Mouse (Mus musculus) liver, embryonic 14.5 days (tissue): ENCODE data around the gene Ksr2. TPM values are rescaled to one million over a fixed set of nuclear protein-coding genes. Genes with fewer than 3 reads are reported as not detected.

Experiments used
- ATAC-seq: fragments of 200-750 bp; cut with Nextera tagmentation; 2 replicates; pipeline ENCODE4 v1.8.0; 2017; ENCODE audit warnings: moderate number of reproducible peaks, mild to moderate bottlenecking, moderate library complexity; ENCODE audit not compliant: insufficient read depth
- DNase-seq, 3 experiments: peaks; one replicate each; pipeline ENCODE4 v3.0.0-alpha.2; 2012 to 2013; ENCODE audit warnings: low read depth in 3 of 3, low spot score in 3 of 3
- H3K27ac ChIP-seq: fragments of 300-500 bp; sonication (generic); 2 replicates; pipeline ENCODE4 v1.5.1; 2014; ENCODE audit warnings: moderate library complexity, mild to moderate bottlenecking, control low read depth, inconsistent platforms
- H3K27me3 ChIP-seq: fragments of 300-500 bp; sonication (generic); 2 replicates; pipeline ENCODE4 v1.6.1; 2014; ENCODE audit warnings: mild to moderate bottlenecking, low read length, moderate library complexity; ENCODE audit not compliant: control insufficient read depth, insufficient read depth
- H3K36me3 ChIP-seq: fragments of 300-500 bp; sonication (generic); replicated peaks from 2 replicates; pipeline ENCODE4 v1.6.1; 2014; ENCODE audit warnings: low read depth; ENCODE audit not compliant: control insufficient read depth, insufficient read depth
- H3K4me1 ChIP-seq, 2 experiments: fragments of 200-500 bp in 1 of 2; fragments of 300-500 bp in 1 of 2; sonication (generic) in 1 of 2; replicated peaks; 2 replicates each; pipeline ENCODE4 v1.6.1; 2012 to 2014; ENCODE audit warnings: antibody characterized with exemption in 1 of 2, inconsistent platforms in 1 of 2, low read length in 1 of 2; ENCODE audit not compliant: control insufficient read depth in 2 of 2, insufficient read depth in 2 of 2
- H3K4me2 ChIP-seq: fragments of 300-500 bp; sonication (generic); 2 replicates; pipeline ENCODE4 v1.6.1; 2014; ENCODE audit warnings: low read depth, mild to moderate bottlenecking, control low read depth, moderate library complexity
- H3K4me3 ChIP-seq, 2 experiments: fragments of 200-500 bp in 1 of 2; fragments of 300-500 bp in 1 of 2; sonication (generic) in 1 of 2; 2 replicates each; pipeline ENCODE4 v1.5.1; 2012 to 2014; ENCODE audit warnings: low read depth in 2 of 2, low read length in 2 of 2, mild to moderate bottlenecking in 2 of 2, control low read depth in 1 of 2, inconsistent platforms in 1 of 2, moderate library complexity in 1 of 2; ENCODE audit not compliant: insufficient read depth in 1 of 2
- H3K9ac ChIP-seq: fragments of 300-500 bp; sonication (generic); replicated peaks from 2 replicates; pipeline ENCODE4 v1.6.1; 2014; ENCODE audit warnings: mild to moderate bottlenecking, control low read depth, moderate library complexity
- H3K9me3 ChIP-seq: fragments of 300-500 bp; sonication (generic); 2 replicates; pipeline ENCODE4 v1.6.1; 2016; ENCODE audit warnings: low read length, mixed read lengths; ENCODE audit not compliant: control insufficient read depth
- CTCF ChIP-seq: IDR thresholded peaks from 2 replicates; pipeline ENCODE4 v1.5.1; 2016; ENCODE audit warnings: antibody characterized with exemption, low read depth, control low read depth
- EP300 ChIP-seq: IDR thresholded peaks from 2 replicates; pipeline ENCODE4 v1.6.1; 2016; ENCODE audit warnings: antibody characterized with exemption, low read depth
- WGBS: fragments of 180-500 bp; shearing (Covaris S2); extraction: QIAGEN DNeasy Blood & Tissue Kit; methylation state at CpG from one replicate; pipeline ENCODE4 v1.1.7; 2014; ENCODE audit not compliant: insufficient replicate concordance; 5-methylcytosine and 5-hydroxymethylcytosine counted together
- polyA plus RNA-seq, 2 experiments: library from polyadenylated mRNA; depleted of rRNA in 1 of 2; stranded (reverse) in 1 of 2; unstranded in 1 of 2; fragments of >200 nt; fragmentation: Nextera tagmentation in 1 of 2; extraction: Ambion mirVana in 1 of 2; gene quantifications; 2 replicates each; pipeline versions ENCODE4 v1.2.1 to v1.2.3; 2012 to 2014

Gene Ksr2
- polyA plus RNA-seq, 2 experiments = 0.01 to 0.04 TPM

GRCm38 (mm10) chr5:117691271-117691670, 277.5 kb downstream of the Ksr2 start:
- no peak for ATAC-seq
- no peak overlapping the region for H3K27ac ChIP-seq
- H3K4me3 ChIP-seq = no peak overlapping the region
- H3K4me2 ChIP-seq = no peak overlapping the region
- WGBS = 63% methylated on average over 7 of the region's 7 CpGs
- no peaks in the 10 kb centered on the region for H3K27me3 ChIP-seq
- DNase-seq = no peak
- H3K9ac ChIP-seq = no peak overlapping the region
- no peaks in the 10 kb centered on the region for H3K9me3 ChIP-seq
- H3K36me3 ChIP-seq = no peaks in the 10 kb centered on the region
- H3K4me1 ChIP-seq = no peaks in the 10 kb centered on the region
- TF ChIP-seq EP300 (no peak), CTCF (no peak)

GRCm38 (mm10) chr5:117693557-117693956, 279.8 kb downstream of the Ksr2 start:
- ATAC-seq = no peak
- DNase-seq = no peak
- no peak overlapping the region for H3K4me2 ChIP-seq
- 42% methylated on average over 3 of the region's 3 CpGs for WGBS
- TF ChIP-seq EP300 (no peak), CTCF (peak; percentile 42)
- no peak overlapping the region for H3K9ac ChIP-seq
- H3K9me3 ChIP-seq = no peaks in the 10 kb centered on the region
- no peak overlapping the region for H3K27ac ChIP-seq
- H3K27me3 ChIP-seq = no peaks in the 10 kb centered on the region
- no peaks in the 10 kb centered on the region for H3K36me3 ChIP-seq
- H3K4me1 ChIP-seq = no peaks in the 10 kb centered on the region
- no peak overlapping the region for H3K4me3 ChIP-seq

- Histone ChIP-seq H3K27ac (no peak overlapping the region), H3K36me3 (no peaks in the 10 kb centered on the region), H3K4me3 (no peak overlapping the region), H3K4me2 (no peak overlapping the region), H3K9me3 (no peaks in the 10 kb centered on the region), H3K9ac (no peak overlapping the region), H3K27me3 (no peaks in the 10 kb centered on the region), H3K4me1 (no peaks in the 10 kb centered on the region)
- no peak for TF ChIP-seq EP300
- WGBS = 36% methylated on average over 11 of the region's 11 CpGs
- ATAC-seq (no peak), DNase-seq (no peak)
Measured at GRCm38 (mm10) chr5:117694632-117695031, 280.8 kb downstream of the Ksr2 start.

GRCm38 (mm10) chr5:117696366-117696765, 282.6 kb downstream of the Ksr2 start:
- Histone ChIP-seq H3K36me3 (no peaks in the 10 kb centered on the region), H3K4me1 (no peaks in the 10 kb centered on the region), H3K9me3 (no peaks in the 10 kb centered on the region), H3K27me3 (no peaks in the 10 kb centered on the region), H3K9ac (no peak overlapping the region), H3K4me3 (no peak overlapping the region), H3K4me2 (no peak overlapping the region), H3K27ac (no peak overlapping the region)
- TF ChIP-seq EP300 (no peak), CTCF (no peak)
- no peak for ATAC-seq
- WGBS = 74% methylated on average over 8 of the region's 8 CpGs
- no peak for DNase-seq

- TF ChIP-seq CTCF (no peak), EP300 (no peak)
- Histone ChIP-seq H3K9ac (no peak overlapping the region), H3K9me3 (no peaks in the 10 kb centered on the region), H3K4me1 (no peaks in the 10 kb centered on the region), H3K27ac (no peak overlapping the region), H3K27me3 (no peaks in the 10 kb centered on the region), H3K36me3 (no peaks in the 10 kb centered on the region), H3K4me2 (no peak overlapping the region), H3K4me3 (no peak overlapping the region)
- DNase-seq (no peak), ATAC-seq (no peak)
- WGBS = 65% methylated on average over 6 of the region's 6 CpGs
Measured at GRCm38 (mm10) chr5:117697589-117697988, 283.8 kb downstream of the Ksr2 start.
